Comparison of ENCODE assay signal across 12 mouse cellular contexts in the genomic region with DNA sequence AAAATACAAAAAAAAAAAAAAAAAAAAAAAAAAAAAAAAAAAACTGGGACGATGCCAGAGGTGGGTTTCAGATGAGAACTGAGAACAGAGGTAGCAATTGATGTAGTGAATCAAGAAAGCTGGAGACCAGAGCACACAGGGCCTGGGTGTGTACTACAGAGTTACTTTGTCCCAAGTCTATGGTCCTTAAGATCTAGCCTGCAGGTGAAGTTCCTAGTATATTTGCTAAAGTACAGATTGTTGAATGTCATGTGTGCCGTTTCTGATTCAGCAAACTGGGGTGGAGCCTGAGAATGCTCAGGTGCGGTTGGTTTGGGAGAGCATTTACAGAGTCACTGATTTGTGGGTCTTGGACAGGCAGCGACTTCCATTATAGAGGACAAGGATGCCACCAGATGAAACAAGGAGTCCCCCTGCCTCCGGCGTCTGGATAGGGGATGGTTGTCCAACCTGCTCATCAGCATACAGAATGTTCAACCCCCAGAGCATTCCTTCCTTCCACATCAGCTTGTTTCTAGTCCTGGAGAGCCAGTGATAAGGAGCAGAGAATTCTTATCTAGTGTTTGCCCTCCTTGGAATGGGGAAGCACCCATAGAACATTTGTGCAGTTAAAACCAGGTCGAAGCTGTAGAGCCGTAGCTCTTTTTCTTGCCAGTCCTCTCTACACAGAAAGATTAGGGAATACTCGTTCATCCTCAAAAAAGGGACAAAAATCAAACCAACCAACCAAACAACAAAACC.
"Had no signal": no experiment of that assay in that cellular context is flagged by ENCODE, and none has a peak within 500 bp of the region (broad histone marks: within the 10 kb centered on the region; RNA-seq: fewer than 3 reads in every experiment).

No protein-coding gene starts in this region.

- ATAC-seq: liver, embryonic 12.5 days; midbrain, embryonic 16.5 days had no signal

- DNase-seq: kidney, adult 18-20 months; kidney, postnatal 10 days; kidney, postnatal 4 days; retina, postnatal 1 day; right cerebral cortex, postnatal 4 days; spleen, adult 18-20 months; thymus, postnatal 4 days had no signal

- H3K27me3 ChIP-seq: liver, embryonic 12.5 days; midbrain, embryonic 12.5 days; neural tube, embryonic 13.5 days had no signal

- H3K4me1 ChIP-seq: liver, embryonic 12.5 days; midbrain, embryonic 12.5 days; neural tube, embryonic 13.5 days had no signal

- H3K9ac ChIP-seq: liver, embryonic 12.5 days; midbrain, embryonic 12.5 days; neural tube, embryonic 13.5 days had no signal

- H3K36me3 ChIP-seq: limb, embryonic 10.5 days; liver, embryonic 12.5 days; midbrain, embryonic 12.5 days; neural tube, embryonic 13.5 days had no signal

- H3K4me2 ChIP-seq: liver, embryonic 12.5 days; midbrain, embryonic 12.5 days; neural tube, embryonic 13.5 days had no signal

- H3K4me3 ChIP-seq: limb, embryonic 10.5 days; liver, embryonic 12.5 days; midbrain, embryonic 12.5 days; neural tube, embryonic 13.5 days had no signal

- H3K9me3 ChIP-seq: limb, embryonic 10.5 days; liver, embryonic 12.5 days; midbrain, embryonic 12.5 days; neural tube, embryonic 13.5 days had no signal

- H3K27ac ChIP-seq: limb, embryonic 10.5 days; liver, embryonic 12.5 days; midbrain, embryonic 12.5 days; neural tube, embryonic 13.5 days had no signal
